Mouse (Mus musculus) lung, embryonic 15.5 days (tissue): ENCODE data around the gene Wnt3a. TPM values are rescaled to one million over a fixed set of nuclear protein-coding genes. Genes with fewer than 3 reads are reported as not detected.
A peak's percentile ranks its signal among the peaks of the same experiment; 100 is the strongest.

Experiments
- ATAC-seq: fragments of 200-750 bp; cut with Nextera tagmentation; 2 replicates; pipeline ENCODE4 v1.8.0; 2017; ENCODE audit warnings: moderate number of reproducible peaks, borderline replicate concordance; ENCODE audit not compliant: low FRiP score, low TSS enrichment; ENCODE audit errors: extremely low read depth
- H3K27ac ChIP-seq: fragments of 300-500 bp; sonication (generic); 2 replicates; pipeline ENCODE4 v1.5.1; 2015; ENCODE audit warnings: moderate library complexity, mild to moderate bottlenecking, inconsistent platforms
- H3K27me3 ChIP-seq: fragments of 300-500 bp; sonication (generic); 2 replicates; pipeline ENCODE4 v1.6.1; 2015; ENCODE audit warnings: inconsistent platforms
- H3K36me3 ChIP-seq: fragments of 300-500 bp; sonication (generic); 2 replicates; pipeline ENCODE4 v1.6.1; 2015; ENCODE audit warnings: inconsistent platforms
- H3K4me1 ChIP-seq: fragments of 300-500 bp; sonication (generic); 2 replicates; pipeline ENCODE4 v1.6.1; 2015; ENCODE audit warnings: inconsistent platforms
- H3K4me2 ChIP-seq: fragments of 300-500 bp; sonication (generic); 2 replicates; pipeline ENCODE4 v1.6.1; 2015; ENCODE audit warnings: inconsistent platforms, mild to moderate bottlenecking, moderate library complexity
- H3K4me3 ChIP-seq: fragments of 300-500 bp; sonication (generic); 2 replicates; pipeline ENCODE4 v1.5.1; 2015; ENCODE audit warnings: mild to moderate bottlenecking, inconsistent platforms
- H3K9ac ChIP-seq: fragments of 300-500 bp; sonication (generic); 2 replicates; pipeline ENCODE4 v1.6.1; 2015; ENCODE audit warnings: inconsistent platforms
- H3K9me3 ChIP-seq: fragments of 300-500 bp; sonication (generic); 2 replicates; pipeline ENCODE4 v1.6.1; 2016; ENCODE audit warnings: inconsistent platforms
- WGBS: fragments of 180-500 bp; shearing (Covaris S2); methylation state at CpG from one replicate; pipeline ENCODE4 v1.1.7; 2015; 5-methylcytosine and 5-hydroxymethylcytosine counted together
- polyA plus RNA-seq: library from polyadenylated mRNA; unstranded; fragments of >200 nt; fragmentation: Nextera tagmentation; extraction: Ambion mirVana; gene quantifications from 2 replicates; pipeline ENCODE4 v1.2.1, GENCODE M21; 2015

The Wnt3a gene
- polyA plus RNA-seq, 1 experiment from 2014 or later, result 0.14 TPM

DNA sequence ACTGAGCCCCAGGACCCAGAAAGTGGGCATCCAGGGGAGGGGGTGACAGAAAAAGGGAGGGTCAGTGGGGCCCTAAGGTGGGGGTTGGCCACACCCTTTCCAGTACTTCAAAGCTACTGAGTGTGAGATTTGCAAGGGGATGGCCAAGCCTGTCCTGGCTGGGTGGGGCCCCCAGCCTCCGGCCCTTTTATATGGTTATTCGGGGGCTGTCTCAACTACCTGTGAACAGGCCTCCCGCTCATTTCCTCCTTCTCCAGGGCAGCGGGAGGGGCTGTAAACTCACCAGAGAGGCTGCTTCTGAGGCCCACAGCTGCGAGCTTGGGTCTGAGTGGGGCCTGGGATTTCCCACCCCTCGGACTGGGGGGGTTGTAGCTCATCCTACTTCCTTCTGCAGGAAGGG lies 46.7 kb downstream of the Wnt3a start:
- Histone ChIP-seq H3K9ac (no peak overlapping the region), H3K4me2 (no peak overlapping the region), H3K4me3 (no peak overlapping the region), H3K4me1 (peaks cover 6% of the 10 kb centered on the region), H3K27me3 (peaks cover 13% of the 10 kb centered on the region), H3K27ac (no peak overlapping the region), H3K36me3 (no peaks in the 10 kb centered on the region), H3K9me3 (no peaks in the 10 kb centered on the region)
- ATAC-seq, result no peak
- WGBS, result 19% methylated on average over 6 of the region's 6 CpGs

DNA sequence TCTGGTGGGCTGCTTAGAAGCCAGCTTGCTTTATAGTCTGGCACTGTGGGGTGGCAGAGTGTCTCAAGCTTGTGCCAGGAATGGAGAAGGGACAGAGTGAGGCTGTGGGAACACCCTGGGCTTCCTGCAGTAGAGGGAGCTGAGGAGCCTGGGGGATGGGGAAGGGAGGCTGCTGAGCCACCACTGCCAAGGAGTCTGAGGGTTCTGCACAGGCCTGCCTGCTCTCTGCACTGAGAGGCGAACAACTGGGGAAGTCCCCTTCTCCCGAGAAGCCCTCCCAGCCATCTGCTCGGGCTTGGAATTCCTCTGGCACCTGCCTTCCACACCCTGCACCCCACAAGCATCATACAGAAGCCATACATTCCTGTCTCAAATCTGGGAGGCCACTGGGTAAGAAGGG lies 48.7 kb downstream of the Wnt3a start:
- ATAC-seq, result no peak
- Histone ChIP-seq H3K9me3 (no peaks in the 10 kb centered on the region), H3K27me3 (peaks cover 13% of the 10 kb centered on the region), H3K4me1 (peaks cover 14% of the 10 kb centered on the region), H3K27ac (no peak overlapping the region), H3K4me3 (no peak overlapping the region), H3K9ac (no peak overlapping the region), H3K4me2 (no peak overlapping the region), H3K36me3 (no peaks in the 10 kb centered on the region)
- 13% methylated on average over 3 of the region's 3 CpGs for WGBS

DNA sequence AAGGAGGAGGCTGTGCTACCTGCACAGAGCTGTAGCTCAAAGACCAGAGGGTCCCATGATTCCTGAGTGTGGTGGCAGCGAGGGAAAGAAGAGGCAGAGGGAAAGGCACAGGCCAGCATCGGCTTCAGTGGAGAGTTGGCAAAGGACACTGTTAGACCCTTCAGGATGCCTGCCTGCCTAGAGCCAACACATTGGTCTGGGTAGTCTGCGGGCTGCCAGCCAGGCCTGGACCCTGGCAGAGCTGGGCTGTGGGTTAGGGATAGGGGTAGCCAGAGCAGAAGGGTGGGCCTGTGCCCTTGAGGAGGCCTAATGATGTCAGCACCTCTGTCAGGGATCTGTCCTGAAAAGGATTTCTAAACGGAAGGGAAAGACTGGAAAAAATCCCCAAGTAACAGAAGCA lies 50.8 kb downstream of the Wnt3a start:
- H3K4me3 ChIP-seq, result no peak overlapping the region
- no peak overlapping the region for H3K27ac ChIP-seq
- WGBS, result 79% methylated on average over 4 of the region's 4 CpGs
- H3K36me3 ChIP-seq, result no peaks in the 10 kb centered on the region
- no peak for ATAC-seq
- no peak overlapping the region for H3K9ac ChIP-seq
- peaks cover 13% of the 10 kb centered on the region for H3K27me3 ChIP-seq
- H3K4me1 ChIP-seq, result peaks cover 14% of the 10 kb centered on the region
- no peaks in the 10 kb centered on the region for H3K9me3 ChIP-seq
- no peak overlapping the region for H3K4me2 ChIP-seq

DNA sequence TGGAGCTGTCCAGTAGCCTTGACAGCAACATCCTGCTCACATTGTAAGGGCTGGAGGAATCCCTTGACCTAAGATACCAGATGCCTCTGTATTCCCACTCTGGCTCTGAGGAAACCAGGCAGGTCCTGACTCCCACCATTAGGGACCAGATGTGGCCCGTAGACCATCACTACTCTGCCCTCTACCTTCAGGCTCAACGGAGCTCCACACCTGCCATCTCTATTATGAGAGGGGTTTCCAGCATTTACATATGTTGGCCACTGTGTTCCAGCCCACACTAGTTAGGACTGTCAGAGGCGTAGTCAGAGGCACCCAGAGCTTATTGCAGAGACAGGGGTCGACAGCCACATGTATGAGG lies 51.1 kb downstream of the Wnt3a start:
- peak overlapping the region; percentile 41; the same call in 1 of the 2 replicates for H3K27ac ChIP-seq
- H3K9me3 ChIP-seq, result no peaks in the 10 kb centered on the region
- no peaks in the 10 kb centered on the region for H3K36me3 ChIP-seq
- 51% methylated on average over 4 of the region's 4 CpGs for WGBS
- H3K9ac ChIP-seq, result no peak overlapping the region
- H3K4me1 ChIP-seq, result peaks cover 14% of the 10 kb centered on the region
- no peak overlapping the region for H3K4me2 ChIP-seq
- ATAC-seq, result peak; percentile 22; the same call in 1 of the 2 replicates
- no peak overlapping the region for H3K4me3 ChIP-seq
- H3K27me3 ChIP-seq, result peaks cover 13% of the 10 kb centered on the region

DNA sequence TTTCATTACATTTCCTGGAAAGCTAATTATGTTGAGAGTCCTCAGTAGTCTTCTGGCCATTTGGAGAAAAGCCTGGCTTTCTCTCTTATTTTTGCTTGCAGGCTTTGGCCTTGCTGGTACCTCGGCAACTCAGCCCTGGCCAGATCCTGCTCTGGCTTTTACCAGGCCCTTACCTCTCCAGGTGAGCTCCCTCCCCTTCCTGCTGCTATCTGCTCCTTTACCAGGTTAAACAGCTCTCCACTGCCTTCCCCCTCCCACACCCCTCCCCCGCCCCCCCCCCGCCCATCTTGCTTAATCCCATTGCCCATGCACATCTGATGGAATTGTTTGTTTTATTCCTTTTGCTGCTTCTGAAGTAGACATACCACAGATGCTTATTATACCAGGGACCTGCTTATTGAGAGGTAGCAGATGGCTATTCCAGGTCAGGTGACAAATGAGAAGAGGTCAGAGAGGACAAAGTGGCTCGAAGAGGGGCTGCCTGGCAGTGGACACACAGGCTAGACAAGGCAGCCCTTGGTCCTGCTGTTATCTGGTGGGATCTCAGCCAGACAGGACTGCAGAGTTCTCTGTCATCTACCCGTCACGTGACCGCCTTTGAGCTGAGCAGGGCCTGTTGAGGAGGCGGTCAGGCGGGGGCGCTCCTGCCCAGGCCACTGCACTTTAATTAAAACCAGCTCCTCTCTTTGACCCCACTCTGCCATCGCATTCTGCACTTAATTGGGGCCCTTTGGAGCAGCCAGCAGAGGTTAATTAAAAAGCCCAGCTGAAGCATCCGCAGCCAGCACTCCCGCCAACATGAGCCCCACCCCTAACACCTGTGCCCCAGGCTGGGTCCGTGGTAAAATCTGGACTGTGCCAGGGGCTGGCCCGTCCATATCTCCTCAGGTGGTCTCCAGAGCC lies 51.8 kb downstream of the Wnt3a start:
- peaks cover 13% of the 10 kb centered on the region for H3K27me3 ChIP-seq
- H3K9ac ChIP-seq, result no peak overlapping the region
- peaks cover 14% of the 10 kb centered on the region for H3K4me1 ChIP-seq
- H3K4me2 ChIP-seq, result no peak overlapping the region
- H3K36me3 ChIP-seq, result no peaks in the 10 kb centered on the region
- H3K27ac ChIP-seq, result peak overlapping the region; percentile 41
- peak; percentile 75 for ATAC-seq
- H3K4me3 ChIP-seq, result no peak overlapping the region
- 4% methylated on average over 14 of the region's 15 CpGs for WGBS
- no peaks in the 10 kb centered on the region for H3K9me3 ChIP-seq

DNA sequence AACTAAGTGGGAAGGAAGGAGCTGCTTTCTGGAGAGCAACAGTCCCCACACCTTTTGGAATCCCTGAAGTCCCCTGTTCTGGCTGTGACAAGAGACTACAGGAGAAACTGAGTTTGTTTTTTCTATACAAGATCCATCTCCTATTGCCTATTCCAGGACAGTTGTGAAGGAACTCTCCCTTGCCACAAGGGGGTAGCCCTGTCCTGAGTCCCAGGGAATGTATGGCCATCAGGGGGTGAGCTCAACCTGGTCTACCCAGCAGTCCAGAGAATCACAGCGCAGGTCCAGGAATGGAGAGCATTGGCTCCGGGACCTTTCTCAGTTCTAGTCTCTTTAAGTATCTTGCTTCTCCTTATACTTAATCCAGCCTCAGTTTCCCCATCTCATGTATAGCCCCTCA lies 57.8 kb downstream of the Wnt3a start:
- 51% methylated on average over 2 of the region's 2 CpGs for WGBS
- Histone ChIP-seq H3K4me1 (peaks cover 7% of the 10 kb centered on the region), H3K9ac (no peak overlapping the region), H3K4me3 (no peak overlapping the region), H3K27me3 (no peaks in the 10 kb centered on the region), H3K27ac (no peak overlapping the region), H3K9me3 (no peaks in the 10 kb centered on the region), H3K36me3 (no peaks in the 10 kb centered on the region), H3K4me2 (no peak overlapping the region)
- no peak for ATAC-seq

DNA sequence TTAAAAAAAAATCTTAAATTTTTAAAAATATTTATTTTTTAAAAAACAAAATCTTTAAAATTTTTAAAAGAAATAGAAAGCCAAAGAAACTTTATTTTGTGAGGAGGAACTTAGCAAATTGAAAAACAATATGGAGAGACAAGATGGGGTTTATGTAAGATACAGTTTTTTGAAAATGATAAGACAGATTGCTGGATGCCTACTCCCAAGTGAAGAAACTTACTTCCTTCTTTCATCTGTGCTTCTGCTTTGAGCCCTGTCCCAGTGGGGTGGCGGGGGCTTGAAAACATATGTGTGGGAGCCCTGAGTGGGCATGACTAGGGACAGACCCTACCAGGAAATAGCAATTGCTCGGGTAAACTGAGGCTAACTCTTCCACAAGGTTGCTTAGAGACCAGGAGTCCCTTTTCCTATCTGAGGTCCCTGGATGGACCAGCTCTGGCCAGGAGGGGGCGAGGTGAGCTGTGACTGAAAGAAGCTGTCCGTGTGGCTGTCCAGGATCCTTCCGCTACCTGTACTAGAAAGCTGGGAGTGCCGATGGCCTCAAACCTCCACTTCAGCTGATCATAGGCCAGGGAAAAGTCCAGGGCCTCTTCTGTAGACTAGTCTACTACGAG lies 60.3 kb downstream of the Wnt3a start:
- H3K9ac ChIP-seq, result no peak overlapping the region
- no peak overlapping the region for H3K27ac ChIP-seq
- H3K4me3 ChIP-seq, result no peak overlapping the region
- H3K27me3 ChIP-seq, result no peaks in the 10 kb centered on the region
- no peak for ATAC-seq
- WGBS, result 12% methylated on average over 7 of the region's 7 CpGs
- no peak overlapping the region for H3K4me2 ChIP-seq
- H3K4me1 ChIP-seq, result peaks cover 22% of the 10 kb centered on the region
- H3K9me3 ChIP-seq, result no peaks in the 10 kb centered on the region
- H3K36me3 ChIP-seq, result no peaks in the 10 kb centered on the region

DNA sequence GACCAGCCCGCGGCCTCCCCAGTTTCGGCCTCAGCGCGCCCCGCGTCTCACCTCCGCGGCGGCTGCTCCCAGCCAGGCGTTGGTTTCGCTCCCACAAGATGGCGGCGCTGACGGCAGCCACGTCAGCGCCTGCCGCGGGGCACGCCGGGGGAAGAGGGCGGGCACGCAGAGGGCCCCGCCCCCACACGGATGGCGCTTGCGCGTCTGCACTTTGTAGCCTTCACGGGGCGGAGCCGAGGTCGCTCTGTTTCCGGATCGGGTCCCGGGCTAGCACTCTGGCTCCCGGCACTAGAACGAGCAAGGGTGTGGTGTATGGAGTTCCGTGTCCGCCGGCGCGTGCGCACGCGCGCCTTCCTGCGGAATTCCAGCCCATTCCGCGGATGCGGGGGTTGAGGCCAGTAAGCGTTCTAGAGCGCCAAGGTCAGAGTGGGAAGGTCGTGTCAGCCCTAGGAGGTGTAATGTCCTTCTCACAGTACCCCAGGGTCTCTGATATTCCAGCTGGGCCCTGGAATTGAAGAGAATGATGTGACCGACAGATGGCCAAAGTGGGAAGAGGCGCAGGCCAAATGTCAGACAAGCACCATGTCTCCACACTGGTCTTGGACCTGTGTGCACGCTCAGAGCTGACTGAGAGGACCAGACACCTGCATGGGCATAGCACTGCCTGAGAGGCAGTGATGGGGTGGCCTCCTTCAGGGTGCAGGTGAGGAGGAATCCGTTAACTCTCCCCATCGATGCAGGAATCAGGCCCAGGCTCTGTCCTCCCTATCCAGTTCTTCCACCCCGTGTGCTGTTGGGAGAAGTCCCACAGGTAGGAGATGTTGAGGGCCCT lies 62.2 kb downstream of the Wnt3a start, which contains the start of gene Arf1:
TSS of gene Arf1 (minus strand) at position 149 of the 832 bp plus-strand sequence.
- Histone ChIP-seq H3K9me3 (no peaks in the 10 kb centered on the region), H3K36me3 (no peaks in the 10 kb centered on the region), H3K4me2 (peak within 1 kb of the TSS; percentile 73), H3K27me3 (no peaks in the 10 kb centered on the region), H3K9ac (peak within 1 kb of the TSS; percentile 99), H3K27ac (peak within 1 kb of the TSS; percentile 99), H3K4me3 (peak within 1 kb of the TSS; percentile 96), H3K4me1 (peaks cover 41% of the 10 kb centered on the region)
- 5% methylated on average over 58 of the region's 59 CpGs for WGBS
- peak; percentile 96 for ATAC-seq

DNA sequence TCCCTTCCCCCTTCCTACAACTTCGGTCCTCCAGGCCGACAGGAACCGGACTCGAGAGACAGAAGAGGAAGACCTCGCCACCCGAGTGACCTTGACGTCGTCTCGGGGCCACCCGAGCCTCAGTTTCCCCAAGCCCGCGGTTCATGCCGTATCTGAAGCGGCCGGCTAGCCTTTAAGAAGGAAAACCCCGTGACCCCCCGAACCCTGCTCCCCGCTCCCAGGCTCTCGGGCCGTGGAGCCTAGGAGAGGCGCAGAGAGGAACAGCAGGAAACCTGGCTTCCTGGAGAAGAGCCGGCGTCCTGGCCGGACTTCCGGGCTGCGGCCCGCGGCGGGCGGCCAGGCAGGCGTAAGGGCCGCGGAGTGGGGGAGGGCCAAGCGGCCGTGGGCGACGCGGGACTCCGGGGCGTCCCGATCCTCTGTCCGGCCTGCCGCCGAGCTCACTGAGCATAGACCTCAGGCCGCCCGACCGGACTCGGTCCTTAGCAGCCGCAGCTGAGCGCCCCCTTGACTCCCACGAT lies 62.9 kb downstream of the Wnt3a start:
- H3K4me1 ChIP-seq, result peaks cover 43% of the 10 kb centered on the region
- peak overlapping the region; percentile 99 for H3K9ac ChIP-seq
- H3K27ac ChIP-seq, result peak overlapping the region; percentile 99
- H3K9me3 ChIP-seq, result no peaks in the 10 kb centered on the region
- peak overlapping the region; percentile 96 for H3K4me3 ChIP-seq
- WGBS, result under 1% methylated on average over 43 of the region's 51 CpGs
- no peaks in the 10 kb centered on the region for H3K36me3 ChIP-seq
- peak; percentile 83 for ATAC-seq
- H3K4me2 ChIP-seq, result peak overlapping the region; percentile 73
- H3K27me3 ChIP-seq, result no peaks in the 10 kb centered on the region

DNA sequence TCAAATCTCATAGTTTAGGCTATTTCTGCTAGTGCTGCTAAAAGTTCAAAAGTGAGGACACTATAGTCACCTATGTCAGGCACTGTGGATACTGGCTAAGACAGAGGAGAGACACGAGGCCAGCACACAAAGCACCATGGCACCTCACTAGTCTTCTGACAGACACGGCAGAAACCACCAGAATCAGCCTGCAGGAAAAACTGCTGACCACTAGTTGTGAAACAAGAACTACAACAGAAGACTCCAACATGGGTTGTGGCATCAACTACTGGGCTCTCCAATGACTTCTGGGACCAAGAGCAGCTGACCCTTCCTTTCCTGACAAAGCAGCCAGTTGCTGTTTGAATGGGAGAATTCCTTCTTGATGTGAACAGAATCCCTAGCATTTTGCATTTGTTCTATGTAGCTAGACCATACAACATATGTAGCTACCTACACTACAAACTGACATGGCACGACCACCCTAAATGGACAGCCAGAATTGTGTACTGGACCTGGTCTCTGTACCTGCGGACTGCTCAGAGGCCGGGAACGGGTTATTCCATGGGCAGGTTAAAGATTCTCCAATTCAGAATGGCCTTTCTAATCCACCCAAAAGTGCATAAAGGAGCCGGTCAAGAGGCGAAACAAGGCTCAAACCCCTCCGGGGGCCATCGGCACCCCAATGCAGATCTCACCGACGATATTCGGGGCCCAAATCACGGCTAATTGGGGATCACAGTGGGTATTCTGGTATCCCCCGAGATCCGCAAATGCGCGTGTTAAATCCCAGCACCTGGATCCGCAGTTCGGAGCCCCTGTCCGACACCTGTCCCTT lies 63.6 kb downstream of the Wnt3a start:
- WGBS, result 2% methylated on average over 21 of the region's 21 CpGs
- Histone ChIP-seq H3K36me3 (no peaks in the 10 kb centered on the region), H3K9me3 (no peaks in the 10 kb centered on the region), H3K4me3 (peak overlapping the region; percentile 96), H3K4me2 (peak overlapping the region; percentile 73), H3K27me3 (no peaks in the 10 kb centered on the region), H3K4me1 (peaks cover 48% of the 10 kb centered on the region), H3K9ac (peak overlapping the region; percentile 99), H3K27ac (peak overlapping the region; percentile 99)
- ATAC-seq, result no peak

DNA sequence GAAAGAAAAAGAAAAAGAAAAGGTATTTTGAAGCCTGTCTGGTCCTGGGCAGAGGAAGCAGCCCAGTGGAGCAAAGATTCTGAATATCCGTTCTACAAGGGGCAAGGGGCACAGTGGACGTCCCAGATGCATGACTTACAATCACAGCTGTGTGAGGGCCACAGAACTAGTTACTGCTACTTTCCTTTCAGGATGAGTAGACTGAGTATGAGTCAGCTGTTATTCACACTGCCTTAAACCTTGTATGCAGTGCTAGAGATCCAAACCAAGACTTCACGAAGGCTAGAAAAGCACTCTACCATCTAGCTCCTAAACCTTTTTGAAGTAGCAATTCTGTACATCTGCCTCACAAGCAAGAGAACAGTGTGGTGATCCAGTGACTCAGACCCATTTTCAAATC lies 64.3 kb downstream of the Wnt3a start:
- no peaks in the 10 kb centered on the region for H3K9me3 ChIP-seq
- H3K27ac ChIP-seq, result no peak overlapping the region
- H3K36me3 ChIP-seq, result no peaks in the 10 kb centered on the region
- peaks cover 52% of the 10 kb centered on the region for H3K4me1 ChIP-seq
- H3K4me3 ChIP-seq, result peak overlapping the region; percentile 96
- H3K4me2 ChIP-seq, result peak overlapping the region; percentile 73
- no peak for ATAC-seq
- WGBS, result 34% methylated on average over 3 of the region's 3 CpGs
- peak overlapping the region; percentile 99 for H3K9ac ChIP-seq
- H3K27me3 ChIP-seq, result no peaks in the 10 kb centered on the region
